In genomic region chr2:71134836-71135235, GRCm38 (mm10) we compare ENCODE assay signal across 13 mouse cellular contexts.
"Had no signal": no experiment of that assay in that cellular context is flagged by ENCODE, and none has a peak within 500 bp of the region (broad histone marks: within the 10 kb centered on the region; RNA-seq: fewer than 3 reads in every experiment).

No protein-coding gene starts in this region.

- H3K9ac ChIP-seq: limb, embryonic 13.5 days; liver, embryonic 14.5 days; midbrain, embryonic 13.5 days; neural tube, embryonic 15.5 days had no signal

- H3K4me3 ChIP-seq: left cerebral cortex, adult 2 months; limb, embryonic 13.5 days; midbrain, embryonic 13.5 days; myocyte; neural tube, embryonic 15.5 days had no signal

- H3K27me3 ChIP-seq: limb, embryonic 13.5 days; midbrain, embryonic 13.5 days; neural tube, embryonic 15.5 days had no signal

- H3K9me3 ChIP-seq: limb, embryonic 13.5 days; midbrain, embryonic 13.5 days; neural tube, embryonic 15.5 days had no signal

- H3K4me2 ChIP-seq: limb, embryonic 13.5 days; midbrain, embryonic 13.5 days; neural tube, embryonic 15.5 days had no signal

- H3K27ac ChIP-seq: left cerebral cortex, adult 2 months; limb, embryonic 13.5 days; liver, embryonic 14.5 days; midbrain, embryonic 13.5 days; neural tube, embryonic 15.5 days had no signal

- ATAC-seq: inflammation-experienced regulatory T-cells, adult 6 months; midbrain, embryonic 13.5 days had no signal

- DNase-seq: kidney, adult 2 months; kidney, postnatal 25 days; lung, postnatal 4 days; right cerebral cortex, adult 18-20 months; right cerebral cortex, postnatal 25 days; thymus, postnatal 4 days had no signal

- H3K4me1 ChIP-seq: limb, embryonic 13.5 days; midbrain, embryonic 13.5 days; neural tube, embryonic 15.5 days had no signal

- H3K36me3 ChIP-seq: midbrain, embryonic 13.5 days; neural tube, embryonic 15.5 days had no signal
